Mouse (Mus musculus) MN1 (cell line): Measurements from ENCODE around the gene Padi2.

Experiments
- DNase-seq: peaks from one replicate; pipeline ENCODE4 v3.0.0-alpha.2; 2016; ENCODE audit warnings: low spot score

Gene Padi2

DNA sequence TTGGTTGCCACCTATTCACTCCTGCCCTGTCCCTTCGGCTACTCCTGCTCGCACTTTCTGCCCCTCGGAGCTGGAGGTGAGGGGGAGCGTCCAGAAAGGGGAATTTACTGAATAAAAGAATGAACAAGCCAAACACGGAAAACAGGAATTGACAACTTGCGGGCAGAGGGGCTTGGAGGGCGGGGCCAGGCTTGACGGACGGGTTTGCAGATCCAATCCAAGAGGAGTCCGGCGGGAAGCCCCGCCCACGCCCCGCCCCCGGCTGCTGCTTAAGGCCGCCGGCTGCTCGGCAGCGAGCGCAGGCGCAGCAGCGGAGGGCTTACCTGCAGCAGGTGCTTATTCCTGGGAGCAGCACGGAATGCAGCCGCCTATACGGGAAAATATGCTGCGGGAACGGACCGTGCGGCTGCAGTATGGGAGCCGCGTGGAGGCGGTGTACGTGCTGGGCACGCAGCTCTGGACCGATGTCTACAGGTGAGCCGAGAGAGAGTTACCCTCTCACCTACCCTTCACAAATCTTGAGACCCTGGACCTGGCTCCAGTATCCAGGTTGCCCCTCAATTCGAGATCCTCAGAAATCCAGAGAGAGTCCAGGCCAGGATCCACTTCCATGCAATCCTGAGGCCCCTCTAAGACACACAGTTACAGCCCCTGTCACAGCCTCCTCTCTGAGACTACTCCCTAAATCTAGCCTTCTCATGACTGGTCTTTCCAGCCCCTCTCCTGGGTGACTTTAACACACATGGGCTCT is at the start of gene Padi2:
TSS of gene Padi2 (plus strand) at position 269 of the 751 bp plus-strand sequence.
- peak; percentile 80 for DNase-seq

DNA sequence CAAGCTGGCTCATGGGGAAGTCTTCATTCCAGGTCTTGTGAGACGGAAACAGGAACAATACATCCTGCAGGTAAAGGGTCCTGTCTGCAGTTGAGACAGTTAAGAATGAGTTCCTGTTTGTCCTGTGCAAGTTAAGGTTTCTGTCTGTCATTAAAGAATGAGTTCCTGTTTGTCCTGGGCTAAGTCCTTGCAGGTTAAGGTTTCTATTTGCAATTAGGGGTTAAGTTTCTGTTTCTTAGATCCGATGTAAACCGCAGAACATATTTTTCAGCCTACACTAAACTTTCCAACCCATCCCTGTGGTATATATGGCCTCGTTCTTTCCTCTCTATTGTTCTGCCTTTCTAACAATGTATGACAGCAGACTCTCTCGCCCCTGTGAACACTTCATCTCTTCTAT is 49.1 kb upstream of the Padi2 start:
- DNase-seq = no peak

DNA sequence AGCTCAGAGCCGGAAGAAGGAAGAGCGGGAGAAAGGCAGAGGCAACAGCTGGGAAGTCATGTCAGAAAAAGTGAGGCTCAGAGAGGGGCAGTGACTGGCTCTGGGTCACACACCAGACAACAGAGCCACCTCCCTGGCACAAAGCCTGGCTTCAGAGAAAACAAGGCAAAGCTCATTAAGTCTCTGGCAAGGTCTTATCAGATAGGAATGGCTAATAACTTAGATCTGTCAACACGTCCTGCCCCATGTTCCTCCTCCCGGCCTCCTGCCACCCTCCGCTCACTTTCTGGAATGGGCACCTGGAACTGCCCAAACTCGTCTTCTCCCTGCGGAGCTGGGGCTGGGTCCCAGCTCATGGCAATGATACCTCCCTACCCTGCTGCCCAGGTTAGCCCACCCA is 48.3 kb upstream of the Padi2 start:
- DNase-seq = peak; percentile 89

DNA sequence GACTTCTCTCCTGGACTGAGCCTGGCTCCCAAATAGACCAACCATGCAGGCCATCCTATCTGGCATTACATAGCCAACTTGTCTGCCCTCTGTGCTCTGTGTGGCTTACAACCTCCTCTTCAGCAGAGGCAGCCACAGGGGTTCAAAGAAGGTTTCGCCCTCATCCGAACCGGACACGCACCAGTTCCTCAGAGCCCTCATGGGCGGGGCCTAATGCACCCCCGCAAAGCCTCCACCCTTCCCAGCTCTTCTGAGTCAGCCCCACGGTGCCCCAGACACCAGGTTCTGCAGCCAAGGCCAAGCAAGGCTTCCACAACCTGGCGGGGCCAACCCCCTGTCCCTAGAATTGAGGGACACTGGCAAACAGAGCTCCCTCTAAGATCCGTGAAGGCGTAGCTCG is 46.9 kb upstream of the Padi2 start:
- DNase-seq = no peak

DNA sequence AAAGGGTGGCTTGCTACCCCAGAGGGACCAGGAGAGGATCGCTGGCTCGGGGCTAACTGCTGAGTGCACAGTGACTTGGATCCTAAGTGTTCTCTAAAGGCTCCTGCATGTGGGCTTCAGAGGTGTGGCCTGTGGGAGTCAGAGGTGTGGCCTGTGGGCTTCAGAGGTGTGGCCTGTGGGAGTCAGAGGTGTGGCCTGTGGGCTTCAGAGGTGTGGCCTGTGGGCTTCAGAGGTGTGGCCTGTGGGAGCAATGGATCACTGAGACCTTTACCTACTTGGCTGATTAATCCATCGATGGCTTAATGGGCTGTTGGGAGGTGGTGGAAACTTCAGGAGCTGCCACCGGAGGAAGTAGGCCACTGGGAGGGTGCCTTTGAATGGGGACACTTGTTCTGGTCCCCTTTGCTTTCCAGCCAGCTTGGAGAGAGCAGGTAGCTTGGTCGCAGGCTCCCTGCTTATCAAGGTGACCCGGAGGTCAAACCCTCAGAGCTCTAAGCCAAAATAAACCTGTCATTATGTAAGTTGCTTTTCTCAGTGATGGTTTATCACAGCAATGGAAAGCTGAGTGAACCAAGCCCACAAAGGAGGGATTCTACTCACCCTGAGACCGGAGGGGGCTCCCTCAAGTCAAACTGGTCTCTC is 45.9 kb upstream of the Padi2 start:
- DNase-seq = no peak

DNA sequence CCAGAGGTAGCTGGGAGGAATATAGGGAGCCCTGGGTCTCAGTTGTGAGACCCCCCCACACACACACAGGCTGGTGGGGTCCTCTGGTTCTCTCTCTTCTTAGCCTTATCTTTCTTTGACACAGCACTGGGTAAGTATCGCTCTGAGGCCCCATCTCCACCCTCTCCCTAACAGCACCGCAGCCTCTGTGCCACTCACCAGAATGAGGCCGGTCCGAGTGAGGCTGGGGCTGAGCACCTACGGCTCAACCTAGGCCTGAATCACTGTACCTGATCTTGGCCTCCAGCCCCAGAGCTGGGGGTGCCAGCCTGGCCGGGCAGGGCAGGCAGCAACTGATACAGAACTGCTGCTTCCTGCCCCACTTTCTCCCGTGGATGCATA is 45.4 kb upstream of the Padi2 start:
- no peak for DNase-seq

DNA sequence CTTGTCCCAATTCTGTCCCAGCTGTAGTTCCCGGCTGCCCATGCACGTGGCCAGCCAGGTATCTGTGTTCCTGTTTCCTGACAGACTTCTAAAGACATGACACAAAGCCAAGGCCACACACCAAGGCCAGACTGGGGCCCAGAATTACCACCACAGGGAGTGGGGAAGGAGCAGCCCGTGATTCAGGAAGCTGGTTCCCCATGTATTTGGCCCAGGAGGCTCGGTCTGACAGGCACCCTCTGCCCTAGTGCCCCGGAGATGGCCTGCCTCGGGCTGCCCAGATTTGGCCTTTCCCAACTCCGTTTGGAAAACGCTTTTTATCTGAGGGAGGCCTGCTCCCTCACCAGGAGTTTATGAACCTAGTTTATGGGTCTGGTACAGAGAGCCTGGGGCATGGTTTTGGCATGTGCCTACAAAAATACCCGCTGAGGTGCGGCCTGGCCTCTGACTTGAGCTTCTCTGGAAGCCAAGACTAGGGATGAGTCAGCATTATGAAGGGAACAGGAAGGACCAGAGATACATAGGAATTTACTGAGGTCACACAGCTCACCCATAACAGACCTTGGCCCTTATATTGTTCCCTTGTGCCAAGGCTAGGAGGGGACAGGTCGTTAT is 44.0 kb upstream of the Padi2 start:
- no peak for DNase-seq

DNA sequence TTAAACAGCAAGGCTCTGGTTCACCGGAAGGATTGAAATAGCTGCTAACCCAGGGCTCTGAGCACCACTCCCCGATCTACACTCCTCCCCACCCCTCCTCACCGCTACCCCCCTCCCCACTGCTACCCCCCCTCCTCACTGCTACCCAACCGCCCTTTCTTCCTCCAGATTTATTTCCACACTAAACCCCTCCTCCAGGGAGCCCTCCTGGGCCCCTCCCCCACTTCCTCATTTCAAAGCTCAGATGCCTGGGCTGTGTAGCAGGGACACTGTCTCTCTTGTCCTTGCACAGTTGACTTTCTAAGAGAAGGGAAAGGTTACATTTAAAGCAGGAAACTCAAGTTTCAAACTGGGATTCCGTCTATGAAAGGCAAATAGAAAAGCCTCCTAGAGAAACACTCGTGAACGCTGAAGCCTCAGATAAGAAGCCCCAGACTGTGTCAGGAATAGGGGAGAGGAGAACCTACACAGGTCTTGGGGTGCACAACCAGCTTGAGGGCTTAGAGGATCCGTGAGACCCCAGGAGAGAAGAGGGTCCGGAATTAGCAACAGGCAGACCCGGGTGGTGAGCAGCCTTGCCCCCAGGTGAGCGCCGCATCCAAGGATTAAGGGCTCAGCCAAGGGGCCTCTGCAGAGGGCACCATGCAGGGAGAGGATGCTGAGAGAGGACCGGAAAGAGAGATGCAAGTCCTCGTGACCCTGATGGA is 37.5 kb upstream of the Padi2 start:
- DNase-seq = no peak

DNA sequence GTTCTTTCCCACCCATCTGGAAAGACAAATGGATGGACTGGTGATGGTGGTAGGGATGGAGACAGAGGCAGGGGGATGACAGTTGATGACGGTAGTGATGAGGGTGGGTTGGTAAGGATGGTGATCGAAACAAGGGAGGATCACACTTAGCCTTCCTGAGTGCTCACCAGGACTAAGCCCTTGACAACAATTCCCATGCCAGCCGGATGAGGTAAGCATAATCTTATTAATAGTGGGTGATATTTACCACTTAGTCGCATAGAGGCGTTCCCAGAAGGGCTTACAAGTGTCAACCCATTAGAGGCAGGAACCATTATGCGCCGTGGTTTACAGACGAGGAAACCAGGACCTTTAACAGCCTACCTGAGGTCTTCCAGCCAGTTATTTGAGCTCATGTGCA is 36.2 kb upstream of the Padi2 start:
- DNase-seq = no peak

DNA sequence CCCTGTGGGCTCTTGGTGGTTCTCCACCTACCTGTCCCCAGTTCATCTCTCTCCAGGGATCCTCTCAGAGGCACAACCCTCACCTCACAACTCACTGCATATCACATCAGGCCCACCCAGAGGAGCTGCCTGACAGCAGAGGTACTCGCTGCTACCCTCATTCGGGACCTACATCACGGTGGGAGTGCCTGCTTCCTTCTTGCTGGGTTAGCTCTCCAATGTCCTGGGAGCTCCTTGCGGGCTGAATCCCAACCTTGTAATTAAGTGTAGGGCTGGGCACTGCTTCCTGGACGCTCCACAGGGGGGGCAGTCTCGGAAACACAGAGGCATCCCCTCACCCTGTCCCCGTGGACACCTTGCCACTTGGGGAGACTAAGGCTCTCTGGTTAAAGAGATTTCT is 35.3 kb upstream of the Padi2 start:
- no peak for DNase-seq

DNA sequence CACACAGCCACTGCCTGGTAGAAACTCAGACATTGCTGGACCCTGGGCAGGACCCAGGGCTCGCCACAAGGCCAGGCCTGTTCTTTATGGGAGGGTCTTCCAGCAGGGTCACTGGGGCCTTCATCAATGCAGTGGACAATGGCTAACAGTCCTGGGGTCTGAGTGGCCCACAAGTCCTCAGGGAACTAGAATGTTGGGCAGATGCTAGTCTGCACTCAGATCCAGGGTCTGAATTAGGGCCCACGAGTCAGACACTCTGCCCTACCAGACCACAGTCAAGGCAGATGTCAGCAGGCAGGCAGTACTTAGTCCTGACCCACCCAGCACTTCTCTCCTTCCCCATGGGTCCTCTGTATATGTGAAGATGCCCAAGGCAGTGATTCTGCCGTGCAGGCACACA is 34.8 kb upstream of the Padi2 start:
- DNase-seq = no peak

DNA sequence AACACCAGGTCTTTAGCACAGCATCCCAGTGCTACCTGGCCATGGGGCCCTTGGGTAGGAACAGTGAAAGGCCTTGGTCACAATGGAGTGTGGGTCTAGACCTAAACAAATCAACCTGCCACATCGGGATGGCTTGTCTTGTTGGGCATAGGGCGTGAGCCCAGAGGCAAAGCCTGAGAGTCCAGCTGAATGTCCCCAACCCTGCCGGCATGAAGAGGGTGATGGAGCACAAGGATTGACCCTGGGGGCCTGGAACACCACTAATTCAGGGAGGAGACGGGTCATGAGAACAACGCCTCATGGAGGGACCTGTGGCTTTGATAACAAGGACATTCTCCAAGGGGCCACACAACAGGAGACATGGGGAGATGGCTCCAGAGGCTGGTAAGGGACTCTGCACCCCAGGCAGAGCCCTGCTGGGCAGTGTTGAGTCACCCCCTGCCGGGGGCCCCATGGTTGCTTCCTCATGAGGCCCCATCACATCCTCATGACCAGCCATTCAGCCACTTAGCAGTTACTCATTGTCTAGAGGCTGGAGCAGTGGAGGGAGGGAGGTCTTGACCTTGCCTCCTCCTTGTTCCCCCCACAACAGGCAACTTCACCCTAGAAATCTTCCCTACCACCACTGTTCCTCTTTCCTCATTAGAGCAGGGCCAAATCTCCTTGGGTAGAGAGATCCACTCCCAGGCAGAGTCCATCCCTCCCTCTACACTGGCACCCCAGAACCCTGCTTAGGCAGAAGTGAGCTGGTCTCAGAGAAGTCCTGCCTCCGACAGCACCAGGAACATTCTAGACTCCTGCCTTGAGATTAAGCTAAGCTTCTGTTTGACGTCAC is 34.1 kb upstream of the Padi2 start:
- DNase-seq = no peak

DNA sequence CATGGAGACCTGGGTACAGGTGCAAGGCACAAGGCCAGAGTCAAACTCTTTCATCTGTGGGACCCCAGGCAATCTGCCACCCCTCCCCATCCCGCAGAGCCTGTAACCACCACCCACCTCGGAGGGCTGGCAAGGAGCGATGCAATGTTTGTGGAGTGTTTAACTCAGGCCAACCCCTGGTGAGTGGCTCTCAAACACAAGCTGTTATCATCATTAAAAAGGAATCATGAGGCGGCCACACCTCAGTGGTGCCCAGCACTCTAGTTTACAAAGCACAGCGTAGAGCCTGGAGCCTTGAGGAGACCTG is 33.5 kb upstream of the Padi2 start:
- no peak for DNase-seq

DNA sequence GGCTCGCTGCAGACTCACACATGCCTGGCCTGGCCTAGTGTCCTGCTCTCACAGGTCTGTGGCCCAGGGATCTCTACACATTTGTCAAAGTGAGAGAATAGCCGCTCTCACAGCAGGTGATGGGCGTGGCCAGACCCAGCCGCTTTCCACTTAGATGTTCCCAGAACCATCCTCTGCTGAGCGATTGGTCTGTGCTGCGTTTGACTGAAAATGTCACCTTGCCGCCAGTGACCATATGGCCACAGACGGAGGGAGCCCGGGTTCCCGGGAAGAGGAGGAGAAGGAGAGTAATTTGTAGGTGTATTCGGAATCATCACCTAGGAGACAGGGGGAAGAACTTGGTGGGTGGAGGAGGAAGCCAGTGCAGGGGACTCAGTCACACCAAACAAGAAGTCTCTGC is 33.1 kb upstream of the Padi2 start:
- DNase-seq = no peak

DNA sequence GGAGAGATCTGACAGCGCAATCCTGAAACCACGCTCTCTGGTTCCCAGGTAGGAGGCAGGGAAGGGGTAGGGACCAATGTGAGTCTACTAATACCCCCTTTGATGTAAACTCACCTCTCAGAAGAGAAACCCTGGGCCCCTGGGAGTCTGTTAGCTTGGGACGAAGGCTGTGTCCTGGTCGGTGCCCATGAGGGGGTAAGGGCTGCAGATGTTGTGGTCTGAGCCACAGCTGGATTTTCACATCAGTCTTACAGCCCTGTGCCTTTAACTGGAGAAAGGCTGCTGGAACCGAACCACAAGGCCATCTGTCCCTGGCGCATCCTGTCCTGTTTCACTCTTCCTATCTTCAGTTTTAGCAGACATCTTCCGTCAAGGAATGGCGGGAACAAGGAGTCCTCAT is 30.0 kb upstream of the Padi2 start:
- no peak for DNase-seq

DNA sequence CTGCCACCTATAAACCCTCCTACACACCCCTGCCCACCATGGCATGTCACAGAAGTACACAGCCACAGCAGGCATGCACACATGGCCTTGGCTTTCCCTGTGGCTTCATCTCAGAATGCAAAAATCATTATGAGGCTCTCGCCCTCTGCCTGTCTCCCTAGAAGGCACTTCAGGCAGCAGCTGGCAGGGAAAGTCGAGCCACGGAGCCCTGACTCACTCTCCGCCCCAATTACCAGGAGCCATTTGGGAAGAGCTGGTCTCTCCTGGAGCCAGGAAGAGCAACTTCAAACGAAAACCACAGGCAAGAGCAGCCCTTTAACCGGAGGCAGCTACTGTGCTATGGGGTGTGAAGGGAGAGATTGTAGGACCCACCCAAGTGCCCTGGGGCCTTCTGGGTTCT is 29.5 kb upstream of the Padi2 start:
- DNase-seq = peak; percentile 26

DNA sequence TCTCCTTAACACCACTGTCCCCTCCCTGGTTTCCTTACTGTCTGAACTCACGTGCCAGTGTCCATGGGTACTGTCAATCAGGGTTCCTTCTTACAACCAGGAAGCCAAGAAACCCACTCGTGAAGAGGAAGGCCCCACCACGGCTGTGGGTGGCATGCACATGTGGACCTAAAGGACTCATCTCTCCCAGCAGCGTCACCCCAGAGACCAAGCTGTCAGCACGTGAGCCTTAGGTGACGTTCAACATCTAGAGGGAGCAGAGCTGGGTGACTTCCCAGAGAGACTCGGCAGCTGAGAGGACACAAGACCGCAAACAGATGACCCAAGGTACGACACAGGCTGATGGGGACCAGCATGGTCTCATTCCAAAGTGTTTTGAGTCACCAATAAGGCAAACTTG is 28.7 kb upstream of the Padi2 start:
- DNase-seq = no peak

DNA sequence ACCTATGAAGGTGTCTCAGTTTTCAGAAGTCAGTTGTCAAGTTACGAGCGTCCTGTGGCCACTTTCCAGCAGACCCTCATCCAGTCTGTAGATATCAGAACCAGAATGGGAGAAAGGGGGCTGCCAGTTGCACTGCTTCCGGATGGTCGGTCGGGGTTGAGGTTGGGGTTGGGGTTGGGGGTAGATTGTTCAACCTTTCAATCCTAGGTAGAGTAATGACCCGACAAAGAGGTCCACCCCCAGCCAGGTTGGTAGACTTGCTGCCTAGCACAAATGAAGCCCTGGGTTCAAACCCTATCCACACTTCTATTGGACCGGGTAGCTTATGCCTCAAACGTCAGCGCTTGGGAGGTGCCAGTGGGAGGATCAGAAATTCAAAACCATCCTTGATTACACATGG is 27.5 kb upstream of the Padi2 start:
- no peak for DNase-seq

DNA sequence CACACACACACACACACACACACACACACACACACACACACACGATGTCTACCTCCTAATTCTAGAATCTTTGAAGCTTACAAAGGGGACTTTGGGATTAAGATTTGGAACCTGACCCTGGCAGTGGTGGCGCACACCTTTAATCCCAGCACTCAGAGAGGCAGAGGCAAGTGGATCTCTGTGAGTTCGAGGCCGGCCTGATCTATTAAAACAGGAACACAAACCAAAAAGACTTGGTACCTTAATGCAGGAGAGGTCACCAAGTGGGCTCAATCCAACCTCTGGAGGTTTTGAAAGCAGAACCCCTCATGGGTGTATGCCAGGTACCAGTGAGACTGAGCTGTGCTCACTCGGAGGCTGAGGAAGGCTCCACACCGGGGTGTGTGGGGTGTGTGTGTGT is 27.0 kb upstream of the Padi2 start:
- DNase-seq = no peak

DNA sequence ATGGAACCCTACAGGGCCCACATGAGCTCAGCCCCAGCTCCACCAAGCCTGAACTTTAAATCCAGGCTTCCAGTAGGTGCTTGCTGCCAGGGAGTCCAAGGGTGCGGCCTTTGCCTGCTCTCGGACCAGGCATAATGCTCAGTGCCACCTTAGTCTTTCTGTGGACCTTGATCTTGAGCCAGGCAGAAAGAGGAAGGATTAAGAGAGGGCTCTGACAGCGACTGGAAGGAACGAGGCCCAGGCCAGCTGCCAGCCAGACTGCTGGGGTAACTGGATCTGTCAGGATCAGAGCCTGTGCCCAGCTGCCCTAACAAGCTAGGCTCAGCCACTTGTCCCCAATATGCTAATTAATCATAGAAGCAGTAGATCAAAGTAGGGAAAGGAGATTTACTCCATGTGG is 26.4 kb upstream of the Padi2 start:
- no peak for DNase-seq

DNA sequence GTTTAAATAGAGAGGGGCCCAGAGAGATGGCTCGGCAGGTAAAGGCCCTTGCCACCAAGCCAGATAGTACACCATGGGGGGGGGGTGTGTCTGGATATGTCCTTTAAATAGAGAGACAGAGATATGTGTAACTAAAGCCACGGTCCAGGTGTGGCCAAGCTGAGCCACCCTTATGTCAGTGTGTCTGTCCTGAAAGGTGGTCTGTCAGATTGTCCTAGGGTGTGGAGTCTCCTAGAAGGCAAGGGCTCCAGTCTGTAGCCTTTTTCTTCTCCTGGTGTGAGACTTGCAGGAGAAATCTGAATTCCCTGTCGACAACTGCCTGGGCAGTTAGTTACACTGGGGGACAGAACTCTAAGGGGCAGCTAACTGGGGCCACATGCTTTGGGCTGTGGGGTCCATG is 25.9 kb upstream of the Padi2 start:
- no peak for DNase-seq

DNA sequence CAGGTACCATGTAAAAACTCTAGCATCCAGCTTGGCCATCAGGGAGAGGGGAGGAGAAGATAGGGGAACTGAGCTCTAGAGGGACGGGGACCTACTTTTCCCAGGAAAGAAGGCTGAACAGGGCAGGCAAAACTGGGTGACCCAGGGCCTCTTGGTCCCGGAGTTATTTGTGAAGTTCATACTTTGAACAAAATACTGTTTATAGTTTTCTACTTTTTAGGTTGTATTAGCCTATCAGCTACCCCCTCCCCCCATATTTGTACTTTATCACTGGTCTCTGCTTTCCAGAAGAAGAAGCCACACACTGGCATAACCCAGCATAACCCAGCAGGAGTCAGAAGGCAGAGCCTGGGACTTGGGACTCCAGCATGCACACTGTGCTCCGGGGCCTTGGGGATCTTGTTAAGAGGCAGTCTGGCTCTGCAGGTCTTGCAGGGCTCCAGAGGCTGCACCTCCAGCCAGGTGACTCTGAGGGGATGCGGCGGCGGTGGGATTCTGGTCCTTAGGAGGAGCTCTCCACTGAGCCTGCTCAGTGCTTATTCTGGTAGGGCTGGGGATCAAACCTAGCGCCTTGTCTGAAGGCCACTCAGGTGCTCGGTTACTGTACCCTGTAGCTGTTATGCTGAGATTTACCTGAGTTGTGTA is 25.0 kb upstream of the Padi2 start:
- DNase-seq = no peak
